Mouse (Mus musculus) cortical plate, adult 2 months (tissue): ENCODE results near the gene 9430038I01Rik.

Source experiments
- CTCF ChIP-seq: fragments of 200-500 bp; IDR thresholded peaks from 2 replicates; pipeline ENCODE4 v1.5.1; 2011; ENCODE audit warnings: mild to moderate bottlenecking, control low read depth, low read length; ENCODE audit not compliant: insufficient read depth; ENCODE audit errors: extremely low read depth
- POLR2A ChIP-seq: fragments of 200-500 bp; IDR thresholded peaks from 2 replicates; pipeline ENCODE4 v1.6.1; 2011; ENCODE audit warnings: mild to moderate bottlenecking, low read length, control low read depth; ENCODE audit not compliant: insufficient read depth; ENCODE audit errors: extremely low read depth

DNA sequence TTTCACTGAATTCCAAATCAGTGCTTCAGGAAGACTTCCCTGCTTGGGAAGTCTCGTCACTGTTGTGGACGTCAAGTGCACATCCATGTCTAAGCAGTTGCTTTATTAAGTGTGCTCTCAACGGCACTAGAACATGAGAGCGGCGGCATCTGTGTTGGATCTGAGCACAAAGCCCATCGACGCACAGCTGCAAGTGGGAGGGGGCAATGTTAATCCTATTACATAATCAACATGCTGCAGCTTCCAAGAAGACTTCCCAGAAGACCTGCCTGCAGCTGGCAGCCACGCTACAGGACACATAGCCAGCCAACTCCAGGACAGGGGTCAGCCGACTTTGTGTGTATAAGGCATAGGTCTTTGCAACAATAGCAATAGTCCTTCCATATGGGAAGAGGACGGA, 64.5 kb downstream of the 9430038I01Rik start:
- no peak for TF ChIP-seq CTCF
- no peak for TF ChIP-seq POLR2A
